Mouse (Mus musculus) left cerebral cortex, postnatal 4 days (tissue): ENCODE data around the gene Olfr311. TPM values are rescaled to one million over a fixed set of nuclear protein-coding genes. Genes with fewer than 3 reads are reported as not detected.

Experiments
- DNase-seq: peaks from one replicate; pipeline ENCODE4 v3.0.0-alpha.2; 2022
- intact Hi-C: fragments of 180-260 bp; cut with DNase I; formaldehyde crosslinking; loops from one replicate; pipeline ENCODE4 v1.15.1; 2025
- total RNA-seq, 2 experiments: library from RNA; stranded (reverse); gene quantifications; 2 replicates each; pipeline ENCODE4 v1.2.3; 2021

The Olfr311 gene
- total RNA-seq, 2 experiments from 2014 or later: not detected

GRCm38 (mm10) chr11:58867954-58868330 lies 28.9 kb downstream of the Olfr311 start:
- DNase-seq: no peak
- intact Hi-C loops: no loop called here

- no peak for DNase-seq
- intact Hi-C loops: no loop called here
These were observed 31.9 kb downstream of the Olfr311 start for GRCm38 (mm10) chr11:58870961-58871360.

- DNase-seq: no peak
- intact Hi-C loops: no loop called here
These were observed 44.7 kb downstream of the Olfr311 start for GRCm38 (mm10) chr11:58883756-58884155.

GRCm38 (mm10) chr11:58890511-58890910 lies 51.5 kb downstream of the Olfr311 start:
- DNase-seq: no peak
- intact Hi-C loops: no loop called here

Other genes starting within 250 kb of the Olfr311 start
- gene Olfr324, start 244.1 kb upstream of the Olfr311 start, total RNA-seq: not detected
- not detected for gene 2210407C18Rik, start 223.2 kb upstream of the Olfr311 start, total RNA-seq
- not detected for gene Olfr323, start 208.8 kb upstream of the Olfr311 start, total RNA-seq
- gene Trim58, start 198.8 kb upstream of the Olfr311 start, total RNA-seq: under 1 TPM in 1 of 2 experiments, not detected in 1; 0.26 TPM
- gene Olfr322, start 180.5 kb upstream of the Olfr311 start, total RNA-seq: not detected
- gene Olfr320, start 158.2 kb upstream of the Olfr311 start, total RNA-seq: not detected
- gene Olfr319, start 140.1 kb upstream of the Olfr311 start, total RNA-seq: not detected
- not detected for gene Olfr318, start 115.2 kb upstream of the Olfr311 start, total RNA-seq
- gene Olfr317, start 100.0 kb upstream of the Olfr311 start, total RNA-seq: under 1 TPM in 1 of 2 experiments, not detected in 1; 0.30 TPM
- gene Olfr316, start 86.5 kb upstream of the Olfr311 start, total RNA-seq: not detected
- gene Olfr315, start 66.1 kb upstream of the Olfr311 start, total RNA-seq: not detected
- not detected for gene Olfr314, start 56.3 kb upstream of the Olfr311 start, total RNA-seq
- 1 to 10 TPM; 1.6 to 1.8 TPM for gene Fam183b, start 37.3 kb upstream of the Olfr311 start, total RNA-seq
- not detected for gene Olfr313, start 24.3 kb upstream of the Olfr311 start, total RNA-seq
- not detected for gene Olfr312, start 10.0 kb upstream of the Olfr311 start, total RNA-seq
- 10 to 100 TPM; 18.4 TPM for gene Gm12258, start 7.9 kb downstream of the Olfr311 start, total RNA-seq
- gene 2810021J22Rik, start 28.0 kb downstream of the Olfr311 start, total RNA-seq: 10 to 100 TPM; 14.5 to 14.6 TPM
- gene Zfp39, start 65.0 kb downstream of the Olfr311 start, total RNA-seq: 10 to 100 TPM; 11.9 to 12.4 TPM
- under 1 TPM; 0.20 to 0.40 TPM for gene Btnl10, start 78.7 kb downstream of the Olfr311 start, total RNA-seq
- gene Rnf187, start 99.7 kb downstream of the Olfr311 start, total RNA-seq: 100 to 1,000 TPM; 386 to 426 TPM
- gene Hist3h2ba, start 109.7 kb downstream of the Olfr311 start, total RNA-seq: 100 to 1,000 TPM; 299 to 314 TPM
- gene Hist3h2a, start 115.4 kb downstream of the Olfr311 start, total RNA-seq: 100 to 1,000 TPM in 1 of 2 experiments, 10 to 100 TPM in 1; 95.0 to 101 TPM
- 1 to 10 TPM; 1.8 to 2.0 TPM for gene Trim17, start 115.4 kb downstream of the Olfr311 start, total RNA-seq
- 10 to 100 TPM; 26.0 to 27.0 TPM for gene Trim11, start 138.8 kb downstream of the Olfr311 start, total RNA-seq